Mouse (Mus musculus) kidney, postnatal 14 days (tissue): ENCODE data around the gene Cep72.
"Not testable (repeated sequence)": the region's sequence is repeated elsewhere in the genome, so short reads cannot be mapped to it uniquely, and the experiment has no call there.

Source experiments
- DNase-seq: peaks from one replicate; pipeline ENCODE4 v3.0.0; 2022; ENCODE audit warnings: mixed read lengths

The Cep72 gene

GRCm38 (mm10) chr13:74029013-74029412, 33.1 kb downstream of the Cep72 start:
- no peak for DNase-seq

DNA sequence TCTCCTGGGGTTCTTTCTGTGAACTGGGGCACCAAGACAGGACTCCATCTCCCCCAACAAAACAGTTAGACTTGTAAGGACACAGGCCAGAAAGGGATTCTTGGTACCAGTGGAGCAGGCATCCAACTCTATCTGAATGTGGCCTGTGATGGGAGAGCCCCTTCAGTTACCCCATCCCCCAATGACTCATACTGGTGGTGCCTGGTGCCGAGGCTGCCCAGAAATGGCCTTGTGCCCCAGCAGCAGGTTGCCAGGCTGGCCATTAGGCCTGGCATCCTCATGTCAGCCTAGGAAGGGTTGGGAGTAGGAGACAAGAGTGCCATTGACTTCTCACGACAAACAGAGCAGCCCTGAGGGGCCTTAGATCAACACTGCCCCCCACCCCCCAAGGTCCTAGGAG, 34.0 kb downstream of the Cep72 start:
- DNase-seq: no peak

GRCm38 (mm10) chr13:74026215-74026614, 35.9 kb downstream of the Cep72 start:
- DNase-seq: peak; percentile 53

DNA sequence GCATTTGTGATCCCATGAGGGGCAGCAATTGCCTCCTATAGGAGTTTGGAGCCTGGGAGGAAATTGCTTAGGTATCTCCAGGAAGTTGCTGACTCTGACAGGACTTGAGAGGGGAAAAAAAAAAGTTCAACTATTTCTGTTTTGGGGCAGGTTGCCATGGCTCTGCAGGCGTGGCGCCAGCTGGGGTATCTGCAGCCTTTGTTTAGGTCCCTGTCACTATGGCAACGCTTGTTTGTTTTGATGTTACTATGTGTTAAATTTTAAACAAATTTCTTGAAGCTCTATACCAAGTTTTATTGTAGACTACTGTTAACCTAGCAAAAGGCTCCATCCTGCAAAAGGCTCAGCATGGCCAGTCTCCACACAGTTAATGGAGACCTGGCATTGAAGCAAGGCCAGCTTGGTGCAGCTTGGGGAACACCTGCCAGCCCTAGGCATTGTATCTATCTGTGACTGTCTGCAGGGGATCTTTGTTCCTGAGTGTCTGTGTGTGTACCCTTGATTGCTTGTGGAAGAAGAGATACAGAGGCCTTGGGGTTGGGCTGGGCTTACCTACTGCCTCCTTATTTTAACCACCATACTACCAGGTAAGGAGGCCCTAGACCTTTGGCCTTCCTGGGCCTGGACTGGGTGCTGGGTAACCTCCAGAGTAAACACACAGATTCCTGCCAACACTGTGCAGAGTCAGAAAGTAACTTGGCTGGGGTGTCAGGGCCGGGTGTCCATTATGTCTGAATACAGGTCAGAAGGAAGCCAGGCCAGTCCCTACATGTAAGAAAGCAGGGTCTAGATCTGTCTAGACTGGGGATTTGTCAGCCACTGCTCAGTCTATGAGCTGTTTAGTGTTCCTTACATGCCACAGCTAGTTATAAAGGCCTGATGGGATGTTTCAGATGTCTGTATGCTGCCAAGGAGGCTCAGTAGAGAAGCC, 36.7 kb downstream of the Cep72 start:
- DNase-seq: peak; percentile 26

GRCm38 (mm10) chr13:74019006-74019405, 43.1 kb downstream of the Cep72 start:
- not testable (repeated sequence) for DNase-seq

DNA sequence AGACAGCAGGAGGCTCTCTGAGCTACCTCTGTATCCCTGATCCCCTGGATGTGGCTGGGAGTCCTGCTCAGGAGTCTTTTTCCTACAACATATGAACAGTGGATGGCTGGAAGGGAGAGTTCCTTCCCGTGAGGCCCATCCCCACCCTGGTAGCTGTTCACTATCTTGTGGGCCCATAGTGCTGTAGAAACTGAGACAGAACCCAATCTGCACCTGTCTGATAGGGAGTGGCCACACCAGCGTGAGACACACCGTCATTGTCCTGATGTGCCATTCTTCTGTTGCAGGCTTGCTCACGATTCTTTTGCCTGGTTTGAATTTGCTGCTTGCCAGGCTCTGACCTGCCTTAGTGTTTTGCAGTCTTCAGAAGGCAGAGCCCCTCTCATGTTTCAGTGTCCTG, 44.7 kb downstream of the Cep72 start:
- DNase-seq: no peak

DNA sequence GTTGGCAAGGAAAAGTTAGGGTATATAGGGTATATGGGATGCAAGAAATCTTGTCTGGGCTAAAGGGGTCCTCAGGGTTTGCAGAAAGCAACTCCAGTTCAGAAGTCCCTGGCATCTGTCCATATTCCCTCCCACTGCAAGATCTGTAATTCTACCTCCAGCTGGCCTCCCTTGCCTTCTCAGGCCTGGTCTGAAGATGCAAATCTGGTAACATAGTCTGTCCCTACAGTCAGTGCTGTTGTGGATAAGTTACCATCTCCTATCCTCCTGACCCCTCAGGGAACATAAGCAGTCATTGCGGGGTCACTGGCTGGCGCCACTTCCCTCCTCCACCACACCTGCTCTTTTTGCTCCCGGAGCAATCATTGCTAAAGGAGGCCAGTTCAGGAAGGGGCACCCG, 46.2 kb downstream of the Cep72 start:
- no peak for DNase-seq

DNA sequence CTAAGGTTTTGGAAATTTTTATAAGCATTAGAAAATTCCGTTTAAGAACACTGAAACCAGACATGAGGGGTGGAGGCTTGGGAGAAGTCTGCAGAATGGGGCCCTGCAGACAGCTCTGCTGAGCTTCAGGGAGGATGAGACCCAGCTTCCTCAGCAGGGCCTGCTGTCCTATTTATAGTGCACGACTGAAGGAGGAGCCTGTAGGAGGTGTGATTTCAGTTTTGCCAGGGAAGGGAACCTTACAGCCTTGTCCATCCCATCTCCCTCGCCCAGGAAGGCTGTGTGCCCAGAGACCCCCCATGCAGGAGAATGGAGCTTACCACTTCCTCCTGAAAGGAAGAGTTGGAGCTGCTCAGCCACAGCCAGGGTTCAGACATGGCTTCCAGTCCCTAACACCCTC, 51.4 kb downstream of the Cep72 start:
- DNase-seq: no peak

- peak; percentile 65 for DNase-seq
Observed at GRCm38 (mm10) chr13:74009791-74010614, 52.1 kb downstream of the Cep72 start.

GRCm38 (mm10) chr13:74008948-74009718, 53.0 kb downstream of the Cep72 start, which contains the start of gene Tppp:
Tppp (plus strand) TSS chr13:74009407.
- DNase-seq: peak; percentile 94

GRCm38 (mm10) chr13:74008216-74008615, 53.9 kb downstream of the Cep72 start:
- DNase-seq: not testable (repeated sequence)

GRCm38 (mm10) chr13:74006881-74007280, 55.2 kb downstream of the Cep72 start:
- DNase-seq: not testable (repeated sequence)

DNA sequence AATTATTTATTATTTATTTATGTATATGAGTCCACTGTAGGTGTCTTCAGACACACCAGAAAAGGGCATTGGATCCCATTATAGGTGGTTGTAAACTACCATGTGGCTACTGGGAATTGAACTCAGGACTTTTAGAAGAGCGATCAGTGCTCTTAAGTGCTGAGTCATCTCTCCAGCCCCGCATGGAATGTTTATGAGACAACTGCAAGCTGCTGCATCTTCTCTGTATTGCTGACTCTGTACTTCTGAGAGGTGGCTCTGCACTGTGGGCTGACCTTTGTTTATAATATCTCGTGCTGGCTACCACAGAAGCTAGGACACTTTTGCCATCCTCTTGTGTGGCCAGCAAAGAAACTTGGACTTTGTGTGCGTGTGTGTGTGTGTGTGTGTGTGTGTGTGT, 60.6 kb downstream of the Cep72 start:
- no peak for DNase-seq

DNA sequence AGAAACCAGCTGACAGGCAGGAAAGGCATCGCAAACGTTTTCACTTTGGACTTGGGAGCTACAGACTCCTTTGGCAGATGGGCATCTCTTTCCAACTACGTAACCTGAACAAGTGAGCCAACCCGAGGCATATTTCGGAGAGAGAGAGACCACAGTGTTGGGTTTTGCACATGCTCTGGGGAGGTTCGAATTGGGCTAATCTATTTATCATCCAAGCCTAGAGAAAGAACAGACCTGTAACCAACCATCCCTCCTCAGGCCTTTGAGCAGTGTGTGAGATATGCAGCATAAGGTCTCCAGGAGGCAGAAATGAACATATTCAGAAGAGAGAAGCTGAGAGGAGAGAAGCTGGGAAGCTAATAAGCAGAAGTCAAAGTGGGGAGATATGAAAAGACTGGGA, 61.1 kb downstream of the Cep72 start:
- DNase-seq: no peak

GRCm38 (mm10) chr13:74000519-74000918, 61.6 kb downstream of the Cep72 start:
- no peak for DNase-seq

- no peak for DNase-seq
Observed at GRCm38 (mm10) chr13:73996456-73996855, 65.6 kb downstream of the Cep72 start.

DNA sequence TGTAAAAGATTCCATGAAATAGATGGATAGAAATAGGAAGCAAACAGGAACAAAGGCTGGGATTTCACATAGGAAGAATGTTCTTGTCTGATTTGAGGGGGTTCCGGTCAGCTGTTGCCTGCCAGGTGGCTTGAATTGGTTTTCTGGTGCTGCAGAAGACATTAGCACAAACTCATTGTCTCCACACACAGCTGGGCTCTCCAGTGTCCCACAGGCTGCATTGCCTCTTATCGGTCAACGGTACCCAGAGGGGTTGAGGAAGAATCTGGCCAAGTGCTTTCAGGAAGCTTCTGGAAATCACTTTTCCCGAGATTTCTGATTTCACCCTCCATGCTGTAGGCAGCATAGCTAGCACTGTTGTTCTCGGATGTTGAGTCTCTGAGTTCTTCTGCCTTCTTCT, 70.8 kb downstream of the Cep72 start:
- no peak for DNase-seq

GRCm38 (mm10) chr13:73990761-73991160, 71.3 kb downstream of the Cep72 start:
- DNase-seq: no peak

- DNase-seq: no peak
Observed at GRCm38 (mm10) chr13:73990325-73990724, 71.8 kb downstream of the Cep72 start.
